Mouse (Mus musculus) MEL (cell line): Measurements from ENCODE around the gene Themis3. TPM values are rescaled to one million over a fixed set of nuclear protein-coding genes. Genes with fewer than 3 reads are reported as not detected.

Experiments used
- DNase-seq: peaks from one replicate; pipeline ENCODE4 v3.0.0; 2011; ENCODE audit warnings: low read depth, low spot score
- H3K27ac ChIP-seq: 2 replicates; pipeline ENCODE4 v1.5.1; 2012; ENCODE audit warnings: low read depth, mild to moderate bottlenecking, control low read depth, low read length, moderate library complexity; ENCODE audit not compliant: control insufficient read depth
- H3K27me3 ChIP-seq, 2 experiments: fragments of 150-350 bp in 1 of 2; sonication (generic) in 1 of 2; 2 replicates each; pipeline ENCODE4 v1.6.1; 2012; ENCODE audit warnings: low read length in 2 of 2, mild to moderate bottlenecking in 2 of 2, improper control_type of control experiment in 1 of 2, moderate library complexity in 1 of 2; ENCODE audit not compliant: insufficient read depth in 2 of 2, control insufficient read depth in 1 of 2
- H3K36me3 ChIP-seq, 2 experiments: 2 replicates each; pipeline ENCODE4 v1.6.1; 2012 to 2014; ENCODE audit warnings: low read length in 2 of 2, improper control_type of control experiment in 1 of 2, inconsistent platforms in 1 of 2, mild to moderate bottlenecking in 1 of 2; ENCODE audit not compliant: insufficient read depth in 2 of 2, control insufficient read depth in 1 of 2
- H3K4me1 ChIP-seq, 2 experiments: fragments of 150-350 bp in 1 of 2; sonication (generic) in 1 of 2; 2 replicates each; pipeline ENCODE4 v1.6.1; 2012; ENCODE audit warnings: low read length in 2 of 2, improper control_type of control experiment in 1 of 2, mild to moderate bottlenecking in 1 of 2; ENCODE audit not compliant: insufficient read depth in 2 of 2, control insufficient read depth in 1 of 2
- H3K4me3 ChIP-seq, 2 experiments: fragments of 150-350 bp in 1 of 2; sonication (generic) in 1 of 2; 2 replicates each; pipeline ENCODE4 v1.5.1; 2012; ENCODE audit warnings: low read depth in 2 of 2, low read length in 2 of 2, mild to moderate bottlenecking in 2 of 2, moderate library complexity in 2 of 2, control low read depth in 1 of 2, improper control_type of control experiment in 1 of 2; ENCODE audit not compliant: control insufficient read depth in 1 of 2, insufficient read depth in 1 of 2
- H3K79me2 ChIP-seq: 2 replicates; pipeline ENCODE4 v1.6.1; 2012; ENCODE audit warnings: mild to moderate bottlenecking, low read length, moderate library complexity; ENCODE audit not compliant: control insufficient read depth, poor library complexity, insufficient read depth
- H3K9ac ChIP-seq: 2 replicates; pipeline ENCODE4 v1.6.1; 2012; ENCODE audit warnings: low read depth, mild to moderate bottlenecking, control low read depth, low read length, moderate library complexity; ENCODE audit not compliant: control insufficient read depth, poor library complexity, severe bottlenecking
- H3K9me3 ChIP-seq: fragments of 150-350 bp; sonication (generic); replicated peaks from 2 replicates; pipeline ENCODE4 v1.6.1; 2012; ENCODE audit warnings: mild to moderate bottlenecking, low read length, improper control_type of control experiment, moderate library complexity; ENCODE audit not compliant: insufficient read depth
- BHLHE40 ChIP-seq: IDR thresholded peaks from 2 replicates; pipeline ENCODE4 v1.6.1; 2012; ENCODE audit warnings: low read depth, mild to moderate bottlenecking, inconsistent platforms, low read length, improper control_type of control experiment, borderline replicate concordance
- CHD1 ChIP-seq: IDR thresholded peaks from 2 replicates; pipeline ENCODE4 v1.6.1; 2012; ENCODE audit warnings: low read depth, mild to moderate bottlenecking, inconsistent platforms, low read length, improper control_type of control experiment
- E2F4 ChIP-seq: IDR thresholded peaks from 2 replicates; pipeline ENCODE4 v1.6.1; 2011; ENCODE audit warnings: low read depth, low read length, improper control_type of control experiment, borderline replicate concordance
- MXI1 ChIP-seq: IDR thresholded peaks from 2 replicates; pipeline ENCODE4 v1.6.1; 2011; ENCODE audit warnings: mild to moderate bottlenecking, low read depth, low read length, improper control_type of control experiment
- NRF1 ChIP-seq: IDR thresholded peaks from 2 replicates; pipeline ENCODE4 v1.6.1; 2014; ENCODE audit warnings: low read depth, mild to moderate bottlenecking, inconsistent platforms, low read length, improper control_type of control experiment, moderate library complexity; ENCODE audit not compliant: poor library complexity, insufficient read depth, severe bottlenecking
- POLR2A ChIP-seq, 2 experiments: IDR thresholded peaks; 2 replicates each; pipeline ENCODE4 v1.6.1; 2011 to 2012; ENCODE audit warnings: low read length in 2 of 2, mild to moderate bottlenecking in 2 of 2, control low read depth in 1 of 2, improper control_type of control experiment in 1 of 2, low read depth in 1 of 2, moderate library complexity in 1 of 2; ENCODE audit not compliant: control insufficient read depth in 1 of 2, insufficient read depth in 1 of 2, poor library complexity in 1 of 2
- RAD21 ChIP-seq: IDR thresholded peaks from 2 replicates; pipeline ENCODE4 v1.6.1; 2011; ENCODE audit warnings: mild to moderate bottlenecking, low read depth, low read length, improper control_type of control experiment
- SIN3A ChIP-seq: IDR thresholded peaks from 2 replicates; pipeline ENCODE4 v1.6.1; 2012; ENCODE audit warnings: low read length, improper control_type of control experiment, inconsistent platforms
- TBP ChIP-seq: IDR thresholded peaks from 2 replicates; pipeline ENCODE4 v1.8.0; 2011; ENCODE audit warnings: low read depth, low read length, improper control_type of control experiment
- TCF12 ChIP-seq: IDR thresholded peaks from 2 replicates; pipeline ENCODE4 v1.6.1; 2014; ENCODE audit warnings: low read depth, mild to moderate bottlenecking, inconsistent platforms, low read length, improper control_type of control experiment, moderate library complexity
- USF1 ChIP-seq: IDR thresholded peaks from 2 replicates; pipeline ENCODE4 v1.6.1; 2014; ENCODE audit warnings: low read depth, mild to moderate bottlenecking, inconsistent platforms, low read length, improper control_type of control experiment, moderate library complexity
- ZKSCAN1 ChIP-seq: IDR thresholded peaks from 2 replicates; pipeline ENCODE4 v1.6.1; 2012; ENCODE audit warnings: low read depth, mild to moderate bottlenecking, inconsistent platforms, low read length, improper control_type of control experiment, moderate library complexity
- polyA plus RNA-seq, 2 experiments: library from polyadenylated mRNA; stranded (reverse) in 1 of 2; unstranded in 1 of 2; fragments of >175 nt in 1 of 2; fragments of >200 nt in 1 of 2; gene quantifications; 2 replicates each; pipeline versions ENCODE4 v1.2.1 to v1.2.4; 2012; ENCODE audit warnings: low replicate concordance in 2 of 2, low read depth in 1 of 2; ENCODE audit not compliant: insufficient read length in 2 of 2, insufficient read depth in 1 of 2, missing spikeins in 1 of 2
- total RNA-seq: library from RNA; depleted of rRNA; stranded (reverse); fragments of 300-350 nt; gene quantifications from 2 replicates; pipeline ENCODE4 v1.2.3, GENCODE M21; 2012

The Themis3 gene
- total and polyA plus RNA-seq, 3 experiments: 0.03 TPM; not detected in 2

GRCm38 (mm10) chr17:66514288-66514995 is 80.0 kb downstream of the Themis3 start:
- H3K9me3 ChIP-seq: no peaks in the 10 kb centered on the region
- DNase-seq: peak; percentile 42
- H3K4me3 ChIP-seq: no peak overlapping the region
- peaks cover 2 to 8% of the 10 kb centered on the region in 2 experiments; a peak in 3 of 4 replicates for H3K4me1 ChIP-seq
- H3K27me3 ChIP-seq: no peaks in the 10 kb centered on the region
- TF ChIP-seq TBP (no peak), USF1 (no peak), MXI1 (no peak), E2F4 (no peak), TCF12 (no peak), BHLHE40 (no peak), ZKSCAN1 (no peak)
- no peak overlapping the region for H3K27ac ChIP-seq
- peaks cover 26% of the 10 kb centered on the region for H3K79me2 ChIP-seq
- H3K36me3 ChIP-seq: peaks cover 2 to 10% of the 10 kb centered on the region in 2 experiments; a peak in 3 of 4 replicates
- no peak overlapping the region for H3K9ac ChIP-seq

GRCm38 (mm10) chr17:66512202-66512956 is 82.0 kb downstream of the Themis3 start:
- no peak for DNase-seq
- H3K4me1 ChIP-seq: peaks cover 0 to under 1% of the 10 kb centered on the region in 2 experiments; a peak in 1 of 4 replicates
- TF ChIP-seq MXI1: no peak
- no peak for TF ChIP-seq SIN3A
- no peak for TF ChIP-seq POLR2A (IDR thresholded peaks at IDR 0.05; ENCODE audit: control insufficient read depth in 1 of 2, insufficient read depth in 1 of 2, low read depth in 1 of 2, low read length in 2 of 2, poor library complexity in 1 of 2)
- peak; percentile 49; the same call in 1 of the 2 replicates for TF ChIP-seq NRF1
- TF ChIP-seq RAD21: no peak
- TF ChIP-seq CHD1: no peak
- no peaks in the 10 kb centered on the region for H3K27me3 ChIP-seq
- H3K27ac ChIP-seq: no peak overlapping the region
- H3K79me2 ChIP-seq: peaks cover 9% of the 10 kb centered on the region; the same call in 1 of the 2 replicates
- peaks cover 2% of the 10 kb centered on the region in 2 experiments; a peak in 2 of 4 replicates for H3K36me3 ChIP-seq
- no peaks in the 10 kb centered on the region for H3K9me3 ChIP-seq
- H3K4me3 ChIP-seq: no peak overlapping the region
- no peak overlapping the region for H3K9ac ChIP-seq
